Mouse (Mus musculus): ENCODE results near the gene Bcor.

The Bcor gene

DNA sequence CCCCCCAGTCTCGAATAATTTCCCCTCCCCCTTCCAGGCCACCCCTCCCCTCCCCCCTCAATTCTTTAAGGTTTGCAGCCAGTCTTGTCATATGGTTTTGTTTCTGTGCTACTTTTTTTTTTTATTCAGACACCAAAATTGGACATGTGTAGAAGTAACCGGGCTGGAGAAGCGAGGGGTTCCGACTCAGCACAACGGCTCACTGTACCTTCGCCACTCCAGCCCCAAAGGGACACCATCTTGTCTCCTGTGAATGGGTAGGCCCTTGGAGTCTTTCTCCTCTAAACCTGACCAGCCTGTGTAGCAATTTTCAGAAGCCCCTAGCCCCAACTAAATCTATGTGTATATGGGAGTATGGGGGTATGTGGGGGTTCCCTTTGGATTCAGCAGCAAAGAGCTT is 157.6 kb downstream of the Bcor start:
- no peak for DNase-seq

- DNase-seq = no peak
Observed at GRCm38 (mm10) chrX:12001969-12002368, 158.2 kb downstream of the Bcor start.

- peak; percentile 37 for DNase-seq
Observed at GRCm38 (mm10) chrX:12001336-12001735, 158.8 kb downstream of the Bcor start.

DNA sequence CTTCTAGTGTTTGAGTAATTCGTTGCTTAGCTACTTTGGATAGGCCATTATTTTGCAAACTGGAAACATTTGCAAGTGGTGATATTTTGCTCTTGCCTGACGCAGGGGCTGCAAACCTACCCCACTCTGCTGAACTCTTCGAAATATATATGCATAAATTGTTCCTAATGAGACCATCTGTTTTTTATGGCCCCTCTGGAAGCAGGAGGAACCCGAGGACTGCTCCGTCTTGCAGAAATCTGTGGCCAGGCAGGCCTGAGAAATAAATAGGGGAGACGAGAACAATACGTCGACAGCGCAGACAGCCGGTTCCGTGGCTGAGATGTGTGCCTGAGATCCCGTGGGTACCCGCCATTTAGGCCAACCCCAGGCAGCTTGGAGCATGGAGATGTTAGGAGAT is 159.5 kb downstream of the Bcor start:
- peak; percentile 23 for DNase-seq

DNA sequence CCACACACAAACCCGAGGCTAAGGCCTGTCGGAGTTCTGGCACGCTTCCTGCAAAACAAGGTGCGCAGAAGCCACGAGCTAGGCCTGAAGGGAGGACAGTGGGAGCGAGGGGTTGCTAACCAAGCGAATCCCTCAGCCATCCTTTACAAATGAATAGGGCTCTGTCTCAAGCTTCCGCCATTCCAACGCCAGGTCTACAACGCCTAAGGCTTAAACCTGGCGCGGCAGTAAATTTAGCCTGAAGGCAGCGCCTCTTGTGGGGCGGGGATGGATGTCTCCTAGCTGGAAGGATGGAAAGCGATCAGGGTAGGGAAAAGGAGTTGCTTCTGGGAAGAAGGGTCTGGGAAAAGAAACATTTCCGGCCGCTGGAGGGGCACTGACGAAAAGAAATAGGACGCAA is 160.2 kb downstream of the Bcor start:
- DNase-seq = peak; percentile 63

DNA sequence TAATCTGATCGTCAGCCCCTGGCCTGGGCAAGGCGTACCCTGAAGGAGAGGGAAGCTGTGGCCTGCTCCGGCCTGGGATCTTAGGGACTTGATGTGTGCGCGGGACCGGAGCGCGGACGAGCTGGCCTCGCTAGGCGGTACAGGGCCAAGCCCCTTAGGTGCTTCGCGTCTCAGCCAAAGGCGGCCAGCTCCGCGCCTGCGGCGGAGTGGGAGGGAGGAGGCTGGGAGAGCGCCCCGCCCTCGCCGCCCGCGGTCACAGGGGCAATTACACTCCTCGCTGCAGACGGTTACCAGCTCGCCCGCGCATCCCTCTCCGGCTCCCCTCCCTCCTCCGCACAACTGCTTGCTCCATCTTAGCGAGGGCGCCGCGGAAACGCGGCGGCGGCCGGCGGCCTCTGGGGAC is 161.2 kb downstream of the Bcor start:
- peak; percentile 83 for DNase-seq

GRCm38 (mm10) chrX:11996891-11997290 is 163.3 kb downstream of the Bcor start:
- no peak for DNase-seq

DNA sequence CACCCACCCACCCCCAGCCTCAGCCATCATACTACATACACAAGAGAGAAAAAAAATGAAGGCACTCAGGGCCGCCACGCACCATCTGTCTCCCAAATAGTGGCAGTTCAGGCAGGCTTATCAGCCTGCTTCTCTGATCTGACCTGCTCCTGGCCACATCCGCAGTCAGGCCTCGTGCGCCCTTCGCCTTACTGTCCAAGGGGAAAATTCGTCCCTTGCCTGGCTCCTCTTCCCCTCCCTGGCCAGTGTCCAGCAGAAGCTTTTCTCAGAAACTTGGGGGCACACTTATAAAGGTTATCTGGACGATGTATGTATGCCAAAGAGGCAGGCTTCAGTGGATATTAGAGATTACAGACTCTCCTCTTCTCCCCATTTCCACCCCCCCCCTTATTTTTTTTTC is 163.7 kb downstream of the Bcor start:
- DNase-seq = no peak

DNA sequence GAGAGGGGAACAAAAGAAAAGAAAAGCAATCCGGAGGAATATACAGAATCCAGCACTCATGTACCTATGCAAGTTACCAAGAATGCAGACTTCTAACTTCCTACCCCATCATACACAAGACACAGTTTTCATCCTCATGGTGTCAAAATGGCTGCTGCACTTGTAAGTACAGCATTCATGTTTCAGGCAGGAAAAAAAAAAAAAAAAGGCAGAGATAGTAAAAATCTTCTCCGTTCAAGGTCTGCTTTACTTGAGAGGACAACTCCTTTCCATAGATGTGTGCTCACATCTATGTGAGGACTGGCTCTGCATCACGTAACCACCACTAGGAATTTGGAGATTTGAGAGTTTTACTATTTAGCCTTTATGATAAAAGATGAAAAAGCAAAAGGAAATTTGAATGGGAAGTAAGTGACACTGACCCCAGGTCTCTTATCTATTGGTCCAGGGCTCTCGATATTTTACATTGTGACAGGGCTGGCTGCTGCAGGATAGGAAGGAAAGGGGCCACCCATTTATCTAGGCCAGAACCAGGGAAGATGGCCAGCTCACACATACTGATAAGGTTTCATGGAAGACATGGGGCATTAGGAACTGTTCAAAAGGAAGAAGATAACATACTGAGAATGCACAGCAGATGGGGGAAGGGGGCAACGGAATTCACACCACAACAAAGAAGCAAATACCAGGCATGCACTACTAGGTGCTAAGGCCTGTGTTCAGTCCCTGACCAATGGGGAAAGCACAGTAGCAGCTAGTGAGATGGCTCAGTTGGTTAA is 166.3 kb downstream of the Bcor start:
- no peak for DNase-seq

- DNase-seq = no peak
Observed at GRCm38 (mm10) chrX:11989471-11989870, 170.7 kb downstream of the Bcor start.

DNA sequence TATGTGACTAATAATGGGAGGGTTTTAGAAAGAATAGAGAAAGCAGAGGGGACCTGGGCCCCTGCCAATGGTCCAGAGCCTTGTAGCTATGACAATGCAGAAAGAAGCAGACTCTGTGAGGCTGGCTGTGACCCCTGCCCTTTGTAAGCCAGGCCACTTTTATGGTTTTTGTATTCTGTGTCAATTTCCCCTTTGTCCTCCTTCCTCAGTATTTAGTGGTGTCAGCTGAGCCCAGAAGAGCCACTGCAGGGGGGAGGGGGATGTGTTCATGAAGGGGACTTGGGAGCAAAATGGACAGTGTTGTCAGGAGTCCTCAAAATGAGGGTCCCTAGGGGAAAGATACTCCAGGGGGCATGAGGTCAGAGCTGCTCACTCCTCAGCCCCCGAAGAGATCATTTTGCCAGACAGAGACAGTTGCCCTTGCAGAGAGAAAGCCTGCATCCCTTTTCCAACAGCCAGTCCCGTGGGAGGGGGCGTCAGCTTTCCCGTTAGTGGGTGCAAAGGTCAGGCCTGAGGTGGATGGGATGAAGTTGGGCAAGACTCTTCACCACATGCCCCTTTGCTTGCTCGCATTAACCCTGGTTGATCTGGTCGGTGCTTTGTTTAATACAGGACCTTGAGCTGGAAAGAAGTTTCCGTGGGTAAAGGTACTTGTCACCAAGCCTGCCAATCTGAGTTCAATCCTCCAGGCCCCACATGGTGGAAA is 171.8 kb downstream of the Bcor start:
- peak; percentile 44 for DNase-seq

DNA sequence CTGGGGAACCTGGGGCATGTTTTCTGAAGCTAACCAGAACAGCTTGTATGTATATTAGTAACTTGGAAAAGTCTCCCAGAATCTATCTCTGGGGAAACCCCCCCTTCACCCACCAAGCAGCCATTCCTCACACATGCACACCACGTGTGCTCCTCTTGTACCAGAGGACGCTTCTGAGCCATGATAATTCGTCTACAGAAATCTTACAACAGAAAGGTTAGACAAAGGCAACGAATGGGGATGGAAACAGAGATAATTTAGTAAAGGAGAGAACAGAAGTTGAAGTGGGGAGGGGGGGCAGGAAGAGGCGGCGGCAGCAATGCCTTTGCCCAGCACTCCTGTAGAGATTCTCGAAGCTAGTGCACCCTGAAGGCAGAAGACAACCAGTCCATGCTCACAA is 172.6 kb downstream of the Bcor start:
- DNase-seq = no peak
